ENCODE assay signal across 14 mouse cellular contexts in the genomic region with DNA sequence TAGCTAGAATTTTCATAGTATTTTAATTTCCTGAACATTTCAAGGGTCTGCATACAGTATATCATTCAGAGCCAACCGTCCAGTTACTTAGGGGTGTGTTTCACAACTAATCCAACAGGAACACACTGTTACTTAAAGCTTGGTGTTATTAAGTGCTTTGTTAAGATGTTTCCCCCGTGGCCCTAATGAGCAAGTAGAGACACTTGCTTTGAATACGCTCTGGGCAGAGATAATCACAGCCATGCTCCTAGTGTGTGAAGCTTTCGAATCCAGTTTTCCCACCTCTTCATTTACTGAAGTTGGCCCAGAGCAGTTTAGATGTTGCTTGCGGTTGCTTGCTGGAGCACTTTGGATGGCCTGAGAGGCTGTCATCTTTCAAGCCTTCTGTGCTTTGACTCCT.
"Had no signal": no experiment of that assay in that cellular context is flagged by ENCODE, and none has a peak within 500 bp of the region (broad histone marks: within the 10 kb centered on the region; RNA-seq: fewer than 3 reads in every experiment).

No protein-coding gene starts in this region.

- DNase-seq: heart, postnatal 10 days; heart, postnatal 36 days; heart, postnatal 4 days; kidney, adult 11 months; kidney, adult 18-20 months; kidney, adult 2 months; kidney, adult 8-10 months; kidney, adult 9 months; kidney, postnatal 10 days; kidney, postnatal 14 days; kidney, postnatal 25 days; kidney, postnatal 4 days; layer of hippocampus, adult 9-11 months; layer of hippocampus, postnatal 36 days had no signal
